Mouse (Mus musculus) embryonic fibroblast, embryonic 13.5 days (primary cell): ENCODE measurements around the gene Opn3.

ENCODE experiments used
- CTCF ChIP-seq: IDR thresholded peaks from 2 replicates; pipeline ENCODE4 v1.5.1; 2011; ENCODE audit warnings: mild to moderate bottlenecking, control low read depth, low read length, moderate library complexity, borderline replicate concordance; ENCODE audit not compliant: insufficient read depth
- POLR2A ChIP-seq: IDR thresholded peaks from 2 replicates; pipeline ENCODE4 v1.6.1; 2011; ENCODE audit warnings: low read depth, mild to moderate bottlenecking, control low read depth, low read length, moderate library complexity

GRCm38 (mm10) chr1:175648615-175649014 lies 44.0 kb downstream of the Opn3 start:
- TF ChIP-seq CTCF (no peak), POLR2A (no peak)
